8 mouse cellular contexts compared by ENCODE assay signal in the genomic region with DNA sequence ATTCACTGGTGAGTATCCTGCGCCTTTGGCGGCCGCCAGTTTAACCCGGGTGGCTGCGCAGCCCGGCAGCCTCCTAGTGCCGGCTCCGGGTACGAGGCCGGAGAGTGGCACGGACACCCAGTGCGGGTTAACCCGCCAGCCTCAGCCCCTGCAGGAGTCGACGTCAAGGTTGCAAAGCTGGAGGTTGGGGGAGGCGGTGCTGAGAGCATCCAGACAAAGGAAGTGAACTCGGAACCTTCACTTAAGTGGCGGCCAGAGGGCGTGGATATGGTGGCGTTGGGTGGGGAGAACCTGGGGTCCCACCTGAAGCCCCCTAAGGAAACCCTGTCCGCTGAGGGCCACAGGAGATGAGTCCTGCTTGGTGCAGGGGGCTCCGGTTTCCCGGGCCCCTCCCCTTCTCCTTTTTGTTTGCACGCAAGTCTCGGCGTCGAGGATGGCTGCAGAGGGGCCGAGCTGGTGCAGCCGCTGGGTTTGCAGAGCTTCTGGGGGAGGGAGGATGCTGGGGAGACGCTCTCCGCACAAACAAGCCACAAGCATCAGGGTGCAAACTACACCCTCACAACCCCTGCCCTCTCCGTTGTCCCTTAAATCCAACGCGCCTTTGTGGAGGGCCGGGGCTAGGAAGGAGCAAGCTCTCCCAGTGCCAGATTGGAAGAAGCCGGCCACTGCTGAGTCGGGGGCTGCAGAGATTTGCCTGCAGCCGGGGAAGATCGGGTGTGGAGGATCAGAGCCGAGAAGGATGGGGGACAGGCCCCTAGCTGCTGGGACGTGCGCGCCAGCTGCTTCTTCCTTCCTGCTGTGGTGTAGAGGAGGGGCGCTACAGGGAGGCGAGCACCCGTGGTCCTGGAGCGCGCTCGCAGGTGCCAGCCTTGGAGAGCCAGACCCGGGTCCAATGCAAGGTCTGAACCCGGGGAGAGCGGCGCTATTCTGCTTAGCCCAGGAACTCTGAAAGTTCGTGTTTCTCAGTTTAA. TPM values are rescaled to one million over a fixed set of nuclear protein-coding genes. Genes with fewer than 3 reads are reported as not detected.
DNase-seq lines count a peak whose midpoint lies in the region; ATAC-seq lines count a peak whose summit lies in the region.

No protein-coding gene starts in this region.

- ATAC-seq in midbrain, embryonic 15.5 days (replicated peaks): peak; percentile 76

- 0 out of 2 replicates have a peak, but pooled peaks cover 3% of the 10 kb centered on the region for H3K27me3 ChIP-seq in midbrain, embryonic 15.5 days (replicated peaks)

- intact Hi-C loops in left cerebral cortex, postnatal 10 days (cut with DNase I): loop anchor here (5.0 kb wide), 1 partner anchor 62 kb away; no protein-coding TSS in a partner anchor

- under 1% methylated on average over 50 of the region's 54 CpGs for WGBS in midbrain, embryonic 15.5 days

- H3K4me1 ChIP-seq in midbrain, embryonic 15.5 days: peaks cover 51% of the 10 kb centered on the region

- peak; percentile 40 to 69 for DNase-seq in left cerebral cortex, postnatal 10 days (ENCODE audit: extremely low spot score in 1 of 2, low spot score in 2 of 2)
- no peak for DNase-seq in left cerebral cortex, adult 8-10 months (ENCODE audit: low spot score in 2 of 2)
- peak; percentile 68 to 72 for DNase-seq in cerebellum, postnatal 14 days
- peak; percentile 49 for DNase-seq in gastrocnemius, postnatal 25 days
- peak; percentile 86 for DNase-seq in induced T-regulatory cell, adult 2 months (ENCODE audit: low read depth)
- peak; percentile 26 for DNase-seq in liver
- DNase-seq in spleen, postnatal 4 days (ENCODE audit: low spot score in 2 of 2): peak; percentile 58 to 80

- H3K27ac ChIP-seq in midbrain, embryonic 15.5 days: peak overlapping the region; percentile 96

- no peaks in the 10 kb centered on the region; the same call in 1 of the 2 replicates for H3K36me3 ChIP-seq in midbrain, embryonic 15.5 days (replicated peaks)

- peak overlapping the region; percentile 79 for H3K4me2 ChIP-seq in midbrain, embryonic 15.5 days

- H3K9ac ChIP-seq in midbrain, embryonic 15.5 days: peak overlapping the region; percentile 96

- H3K4me3 ChIP-seq in midbrain, embryonic 15.5 days: peak overlapping the region; percentile 72

- H3K9me3 ChIP-seq in midbrain, embryonic 15.5 days: no peaks in the 10 kb centered on the region

RNA-seq across cellular contexts. Expression of gene Lbh, which starts 0.8 kb away (rescaled TPM):
- 10 to 100 TPM; 43.7 to 46.9 TPM for total RNA-seq in left cerebral cortex, postnatal 10 days (2021)
- total RNA-seq in left cerebral cortex, adult 8-10 months (2022): 10 to 100 TPM; 38.8 to 43.8 (median 41.5) TPM
- total RNA-seq in gastrocnemius, postnatal 25 days (2021): 10 to 100 TPM in 1 of 2 experiments, 1 to 10 TPM in 1; 7.7 to 10.5 TPM
- polyA plus RNA-seq in midbrain, embryonic 15.5 days (2015; fragmentation: Nextera tagmentation; extraction: Ambion mirVana): 5.7 and 5.9 TPM in 2 replicates

Comparison
In these comparisons a context has a peak if more than half of its experiments do, and no peak if none do; other contexts are left out.
1. DNase-seq: peak in left cerebral cortex, postnatal 10 days (2 of 2), cerebellum, postnatal 14 days (2 of 2), gastrocnemius, postnatal 25 days (single experiment), induced T-regulatory cell, adult 2 months (single experiment), liver (single experiment) and spleen, postnatal 4 days (2 of 2); none in left cerebral cortex, adult 8-10 months (0 of 2).